Mouse (Mus musculus) limb, embryonic 12.5 days (tissue): ENCODE measurements at regions not wholly inside any gene's neighbourhood (a gene's known extent, or its start where the extent isn't known, plus 50 kb on each side); places are given as distances from the start of the nearest gene placed in this dataset.

Experiments
- ATAC-seq: fragments of 200-750 bp; cut with Nextera tagmentation; 2 replicates; pipeline ENCODE4 v1.8.0; 2017; ENCODE audit warnings: low read depth, moderate TSS enrichment; ENCODE audit not compliant: insufficient number of reproducible peaks, insufficient read depth, low FRiP score, low TSS enrichment
- H3K27ac ChIP-seq: fragments of 300-500 bp; sonication (generic); 2 replicates; pipeline ENCODE4 v1.5.1; 2016; ENCODE audit warnings: mild to moderate bottlenecking, moderate library complexity
- H3K27me3 ChIP-seq: fragments of 300-500 bp; sonication (generic); 2 replicates; pipeline ENCODE4 v1.6.1; 2016; ENCODE audit warnings: mild to moderate bottlenecking, moderate library complexity
- H3K36me3 ChIP-seq: fragments of 300-500 bp; sonication (generic); 2 replicates; pipeline ENCODE4 v1.6.1; 2016; ENCODE audit warnings: mild to moderate bottlenecking, moderate library complexity
- H3K4me1 ChIP-seq: fragments of 300-500 bp; sonication (generic); replicated peaks from 2 replicates; pipeline ENCODE4 v1.6.1; 2016
- H3K4me2 ChIP-seq: fragments of 300-500 bp; sonication (generic); 2 replicates; pipeline ENCODE4 v1.6.1; 2016; ENCODE audit warnings: mild to moderate bottlenecking, moderate library complexity
- H3K4me3 ChIP-seq: fragments of 300-500 bp; sonication (generic); replicated peaks from 2 replicates; pipeline ENCODE4 v1.5.1; 2016; ENCODE audit warnings: mild to moderate bottlenecking
- H3K9ac ChIP-seq: fragments of 300-500 bp; sonication (generic); replicated peaks from 2 replicates; pipeline ENCODE4 v1.6.1; 2016; ENCODE audit warnings: mild to moderate bottlenecking, moderate library complexity
- H3K9me3 ChIP-seq: fragments of 300-500 bp; sonication (generic); 2 replicates; pipeline ENCODE4 v1.6.1; 2016; ENCODE audit warnings: mild to moderate bottlenecking, moderate library complexity
- WGBS: fragments of 180-500 bp; shearing (Covaris S2); methylation state at CpG from one replicate; pipeline ENCODE4 v1.1.7; 2016; 5-methylcytosine and 5-hydroxymethylcytosine counted together

DNA sequence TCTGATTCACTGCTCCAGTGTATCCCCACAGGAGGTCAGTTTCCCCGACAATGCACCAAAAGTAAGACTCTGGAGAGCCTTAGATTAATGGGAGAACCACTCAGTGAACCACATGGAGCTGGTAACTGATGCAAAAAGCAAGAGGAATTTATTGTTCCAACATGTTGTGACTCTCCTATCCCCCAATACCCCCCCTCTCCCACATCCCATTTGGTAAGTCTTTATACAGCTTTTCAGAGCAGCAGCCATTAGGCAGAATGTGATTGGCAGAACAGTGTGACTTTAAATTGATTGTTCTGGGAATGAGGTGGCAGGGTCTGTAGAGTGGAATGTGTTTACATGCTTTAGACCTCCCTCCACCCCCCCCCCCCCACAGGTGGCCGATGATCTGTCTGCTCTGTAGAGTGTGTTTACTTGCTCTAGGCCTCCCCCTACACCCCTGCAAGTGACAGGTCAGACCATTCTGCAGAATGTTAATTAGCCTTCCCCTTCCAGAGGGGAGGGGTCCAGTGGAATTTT lies 6497.8 kb upstream of the Gm7489 start:
- Histone ChIP-seq H3K9ac (no peak overlapping the region), H3K27ac (no peak overlapping the region), H3K4me1 (peaks cover 6% of the 10 kb centered on the region; the same call in 1 of the 2 replicates), H3K9me3 (no peaks in the 10 kb centered on the region), H3K36me3 (no peaks in the 10 kb centered on the region), H3K4me3 (no peak overlapping the region), H3K4me2 (no peak overlapping the region), H3K27me3 (no peaks in the 10 kb centered on the region)
- 12% methylated on average over 2 of the region's 2 CpGs for WGBS
- peak; percentile 86 for ATAC-seq
